Mouse (Mus musculus) C2C12 (cell line): Measurements from ENCODE around the gene Otud7a.

Experiments used
- CTCF ChIP-seq: IDR thresholded peaks from one replicate; pipeline ENCODE4 v1.5.1; 2011; ENCODE audit not compliant: control insufficient read depth, insufficient read depth, insufficient read length
- MAX ChIP-seq: IDR thresholded peaks from one replicate; pipeline ENCODE4 v1.6.1; 2011; ENCODE audit warnings: mild to moderate bottlenecking, control low read depth

GRCm38 (mm10) chr7:63720682-63721081 lies 276.1 kb downstream of the Otud7a start:
- TF ChIP-seq CTCF, result no peak
- TF ChIP-seq MAX, result no peak
